Mouse (Mus musculus) urinary bladder, postnatal 25 days (tissue): Measurements from ENCODE around the gene Runx3.

Source experiments
- DNase-seq: peaks from one replicate; pipeline ENCODE4 v3.0.0; 2022; ENCODE audit warnings: low spot score

Runx3 gene

GRCm38 (mm10) chr4:135221632-135222407, 101.4 kb downstream of the Runx3 start:
- no peak for DNase-seq

DNA sequence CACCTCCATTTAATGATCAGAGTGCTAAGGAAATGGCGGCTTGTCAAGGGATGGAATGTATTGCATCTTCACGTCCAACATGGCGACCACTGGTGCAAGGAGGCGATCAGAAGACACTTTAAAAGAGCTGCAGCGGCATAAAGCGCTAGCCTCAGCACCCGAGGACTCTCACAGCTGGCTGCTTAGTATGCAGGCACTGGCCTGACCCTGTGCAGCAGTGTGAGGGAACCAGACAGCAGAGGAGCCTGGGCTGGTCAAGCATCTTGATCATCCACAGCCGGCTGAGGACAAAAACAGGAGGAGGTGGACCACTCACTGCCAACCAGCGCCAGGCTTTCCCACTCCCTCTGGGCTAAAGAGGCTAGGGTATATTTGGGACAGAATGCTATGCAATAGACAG, 103.4 kb downstream of the Runx3 start:
- DNase-seq = no peak

GRCm38 (mm10) chr4:135226008-135226667, 105.7 kb downstream of the Runx3 start:
- no peak for DNase-seq
